In genomic region chr17:9845451-9846075, GRCm38 (mm10) we compare ENCODE assay signal across 8 mouse cellular contexts.
DNase-seq lines count a peak whose midpoint lies in the region; ATAC-seq lines count a peak whose summit lies in the region.
"Had no signal": no experiment of that assay in that cellular context is flagged by ENCODE, and none has a peak within 500 bp of the region (broad histone marks: within the 10 kb centered on the region; RNA-seq: fewer than 3 reads in every experiment).

No protein-coding gene starts in this region.

- H3K4me3 ChIP-seq in hindbrain, embryonic 13.5 days = no peak overlapping the region
- no peak overlapping the region for H3K4me3 ChIP-seq in hindbrain, embryonic 12.5 days
- H3K4me3 ChIP-seq in midbrain, embryonic 14.5 days (replicated peaks; ENCODE audit: low read depth, low read length) = no peak overlapping the region
- no peak overlapping the region for H3K4me3 ChIP-seq in midbrain, embryonic 15.5 days
- no peak overlapping the region for H3K4me3 ChIP-seq in heart, embryonic 13.5 days

- H3K9ac ChIP-seq in hindbrain, embryonic 13.5 days = no peak overlapping the region
- no peak overlapping the region for H3K9ac ChIP-seq in hindbrain, embryonic 12.5 days
- no peak overlapping the region for H3K9ac ChIP-seq in midbrain, embryonic 14.5 days (replicated peaks; ENCODE audit: low read length)
- no peak overlapping the region for H3K9ac ChIP-seq in midbrain, embryonic 15.5 days
- no peak overlapping the region for H3K9ac ChIP-seq in heart, embryonic 13.5 days

- no peaks in the 10 kb centered on the region for H3K9me3 ChIP-seq in hindbrain, embryonic 13.5 days
- H3K9me3 ChIP-seq in hindbrain, embryonic 12.5 days (replicated peaks) = no peaks in the 10 kb centered on the region; the same call in 1 of the 2 replicates
- H3K9me3 ChIP-seq in midbrain, embryonic 14.5 days (ENCODE audit: control insufficient read depth, low read length) = no peaks in the 10 kb centered on the region
- H3K9me3 ChIP-seq in midbrain, embryonic 15.5 days = no peaks in the 10 kb centered on the region
- H3K9me3 ChIP-seq in heart, embryonic 13.5 days = no peaks in the 10 kb centered on the region

- H3K4me2 ChIP-seq in hindbrain, embryonic 13.5 days = no peak overlapping the region
- no peak overlapping the region for H3K4me2 ChIP-seq in hindbrain, embryonic 12.5 days (replicated peaks)
- H3K4me2 ChIP-seq in midbrain, embryonic 14.5 days (ENCODE audit: low read length) = no peak overlapping the region
- H3K4me2 ChIP-seq in midbrain, embryonic 15.5 days = no peak overlapping the region
- no peak overlapping the region for H3K4me2 ChIP-seq in heart, embryonic 13.5 days

- DNase-seq in midbrain, embryonic 14.5 days = peak; percentile 29
- DNase-seq in skeletal muscle tissue, adult 2 months (ENCODE audit: low read depth, low spot score) = peak; percentile 52
- no peak for DNase-seq in right cerebral cortex, postnatal 4 days
- DNase-seq: adrenal gland, postnatal 36 days had no signal

- H3K27ac ChIP-seq in hindbrain, embryonic 13.5 days = peak overlapping the region; percentile 26; the same call in 1 of the 2 replicates
- H3K27ac ChIP-seq in hindbrain, embryonic 12.5 days = no peak overlapping the region
- no peak overlapping the region for H3K27ac ChIP-seq in midbrain, embryonic 14.5 days (replicated peaks; ENCODE audit: low read depth, low read length)
- no peak overlapping the region for H3K27ac ChIP-seq in midbrain, embryonic 15.5 days
- H3K27ac ChIP-seq in heart, embryonic 13.5 days (replicated peaks) = peak overlapping the region; percentile 24; the same call in 1 of the 2 replicates

- no peak for ATAC-seq in hindbrain, embryonic 13.5 days (ENCODE audit: low FRiP score)
- ATAC-seq in hindbrain, embryonic 12.5 days (ENCODE audit: low FRiP score) = no peak
- ATAC-seq in midbrain, embryonic 14.5 days (ENCODE audit: low FRiP score, low TSS enrichment) = no peak
- ATAC-seq in midbrain, embryonic 15.5 days (replicated peaks) = no peak
- no peak for ATAC-seq in heart, embryonic 13.5 days (ENCODE audit: extremely low read depth, insufficient number of reproducible peaks, low FRiP score, low TSS enrichment)

- WGBS in hindbrain, embryonic 13.5 days = 66% methylated on average over 4 of the region's 4 CpGs
- 72% methylated on average over 4 of the region's 4 CpGs for WGBS in hindbrain, embryonic 12.5 days
- WGBS in midbrain, embryonic 14.5 days = 80% methylated on average over 4 of the region's 4 CpGs
- 79% methylated on average over 4 of the region's 4 CpGs for WGBS in midbrain, embryonic 15.5 days
- WGBS in heart, embryonic 13.5 days = 49% methylated on average over 4 of the region's 4 CpGs

- H3K36me3 ChIP-seq in hindbrain, embryonic 13.5 days = no peaks in the 10 kb centered on the region
- H3K36me3 ChIP-seq in hindbrain, embryonic 12.5 days = no peaks in the 10 kb centered on the region
- H3K36me3 ChIP-seq in midbrain, embryonic 14.5 days (ENCODE audit: control insufficient read depth, insufficient read depth, low read length) = no peaks in the 10 kb centered on the region
- no peaks in the 10 kb centered on the region for H3K36me3 ChIP-seq in midbrain, embryonic 15.5 days (replicated peaks)
- no peaks in the 10 kb centered on the region for H3K36me3 ChIP-seq in heart, embryonic 13.5 days

- 0 out of 2 replicates have a peak, but pooled peaks cover 3% of the 10 kb centered on the region for H3K4me1 ChIP-seq in hindbrain, embryonic 13.5 days (replicated peaks)
- peaks cover 5% of the 10 kb centered on the region; the same call in 1 of the 2 replicates for H3K4me1 ChIP-seq in hindbrain, embryonic 12.5 days
- H3K4me1 ChIP-seq in midbrain, embryonic 14.5 days (ENCODE audit: control insufficient read depth, insufficient read depth, low read length) = no peaks in the 10 kb centered on the region
- no peaks in the 10 kb centered on the region for H3K4me1 ChIP-seq in midbrain, embryonic 15.5 days
- peaks cover 13% of the 10 kb centered on the region for H3K4me1 ChIP-seq in heart, embryonic 13.5 days

- no peaks in the 10 kb centered on the region for H3K27me3 ChIP-seq in hindbrain, embryonic 13.5 days
- H3K27me3 ChIP-seq in hindbrain, embryonic 12.5 days = no peaks in the 10 kb centered on the region
- no peaks in the 10 kb centered on the region for H3K27me3 ChIP-seq in midbrain, embryonic 14.5 days (ENCODE audit: control insufficient read depth, insufficient read depth, low read length)
- no peaks in the 10 kb centered on the region for H3K27me3 ChIP-seq in midbrain, embryonic 15.5 days (replicated peaks)
- H3K27me3 ChIP-seq in heart, embryonic 13.5 days (replicated peaks) = no peaks in the 10 kb centered on the region

Comparison
In these comparisons a context has a peak if more than half of its experiments do, and no peak if none do; other contexts are left out.
1. H3K27ac ChIP-seq: peak in hindbrain, embryonic 13.5 days (single experiment) and heart, embryonic 13.5 days (single experiment); none in hindbrain, embryonic 12.5 days (single experiment), midbrain, embryonic 14.5 days (single experiment) and midbrain, embryonic 15.5 days (single experiment).